Mouse (Mus musculus): Measurements from ENCODE around the gene Gm47996. TPM values are rescaled to one million over a fixed set of nuclear protein-coding genes. Genes with fewer than 3 reads are reported as not detected.
"Not testable (repeated sequence)": the region's sequence is repeated elsewhere in the genome, so short reads cannot be mapped to it uniquely, and the experiment has no call there.

The Gm47996 gene
- polyA plus RNA-seq, 1 experiment, result not detected

GRCm38 (mm10) chr1:151188469-151188868 is 21.5 kb upstream of the Gm47996 start:
- TF ChIP-seq CTCF (IDR thresholded peaks at IDR 0.05; ENCODE audit: insufficient read depth, low read length) (no peak), POLR2A (IDR thresholded peaks at IDR 0.05; ENCODE audit: borderline replicate concordance, extremely low read depth, low read depth, low read length) (no peak)
- DNase-seq, result no peak
- H3K4me1 ChIP-seq (ENCODE audit: control insufficient read depth, insufficient read depth, low read length), result no peaks in the 10 kb centered on the region
- WGBS, result 82% methylated on average over 4 of the region's 4 CpGs
- H3K4me3 ChIP-seq (replicated peaks; ENCODE audit: extremely low read depth, low read depth, low read length), result no peak overlapping the region

GRCm38 (mm10) chr1:151192075-151192474 is 17.9 kb upstream of the Gm47996 start, which contains the start of gene Gm8947:
Gene Gm8947, plus strand, starts transcription at chr1:151192376.
- H3K4me3 ChIP-seq (replicated peaks; ENCODE audit: extremely low read depth, low read depth, low read length); DNase-seq; H3K4me1 ChIP-seq (ENCODE audit: control insufficient read depth, insufficient read depth, low read length): not testable (repeated sequence)
- WGBS, result 80% methylated on average over 1 of the region's 7 CpGs

- H3K4me3 ChIP-seq (replicated peaks; ENCODE audit: extremely low read depth, low read depth, low read length); DNase-seq; H3K4me1 ChIP-seq (ENCODE audit: control insufficient read depth, insufficient read depth, low read length): not testable (repeated sequence)
- WGBS, result 90% methylated on average over 15 of the region's 15 CpGs
These were observed 17.2 kb upstream of the Gm47996 start for GRCm38 (mm10) chr1:151192739-151193138.

- WGBS, result 75% methylated on average over 4 of the region's 4 CpGs
- not testable (repeated sequence) for H3K4me1 ChIP-seq (ENCODE audit: control insufficient read depth, insufficient read depth, low read length); H3K4me3 ChIP-seq (replicated peaks; ENCODE audit: extremely low read depth, low read depth, low read length); DNase-seq
These were observed 13.9 kb upstream of the Gm47996 start for GRCm38 (mm10) chr1:151195986-151196385.

GRCm38 (mm10) chr1:151196690-151197089 is 13.2 kb upstream of the Gm47996 start:
- H3K4me1 ChIP-seq (ENCODE audit: control insufficient read depth, insufficient read depth, low read length); H3K4me3 ChIP-seq (replicated peaks; ENCODE audit: extremely low read depth, low read depth, low read length); DNase-seq: not testable (repeated sequence)
- WGBS, result 84% methylated on average over 3 of the region's 3 CpGs

GRCm38 (mm10) chr1:151198120-151198519 is 11.8 kb upstream of the Gm47996 start, which contains the start of gene Gm47995:
Gene Gm47995, plus strand, starts transcription at chr1:151198448.
- not testable (repeated sequence) for H3K4me3 ChIP-seq (replicated peaks; ENCODE audit: extremely low read depth, low read depth, low read length); H3K4me1 ChIP-seq (ENCODE audit: control insufficient read depth, insufficient read depth, low read length); DNase-seq
- WGBS, result 68% methylated on average over 3 of the region's 4 CpGs

- not testable (repeated sequence) for DNase-seq; H3K4me3 ChIP-seq (replicated peaks; ENCODE audit: extremely low read depth, low read depth, low read length); H3K4me1 ChIP-seq (ENCODE audit: control insufficient read depth, insufficient read depth, low read length)
These were observed 9.3 kb upstream of the Gm47996 start for GRCm38 (mm10) chr1:151200620-151201019.

GRCm38 (mm10) chr1:151202771-151203170 is 7.2 kb upstream of the Gm47996 start:
- 70% methylated on average over 4 of the region's 5 CpGs for WGBS
- not testable (repeated sequence) for DNase-seq; H3K4me1 ChIP-seq (ENCODE audit: control insufficient read depth, insufficient read depth, low read length); H3K4me3 ChIP-seq (replicated peaks; ENCODE audit: extremely low read depth, low read depth, low read length)

- H3K4me1 ChIP-seq (ENCODE audit: control insufficient read depth, insufficient read depth, low read length); DNase-seq; H3K4me3 ChIP-seq (replicated peaks; ENCODE audit: extremely low read depth, low read depth, low read length): not testable (repeated sequence)
- WGBS, result no CpG with 5 or more reads among the region's 6 CpGs
These were observed 6.1 kb upstream of the Gm47996 start, which contains the start of gene 3110040M04Rik for GRCm38 (mm10) chr1:151203818-151204217. Gene 3110040M04Rik, plus strand, starts transcription at chr1:151204121.

GRCm38 (mm10) chr1:151208493-151208892 is 1.4 kb upstream of the Gm47996 start:
- DNase-seq; H3K4me3 ChIP-seq (replicated peaks; ENCODE audit: extremely low read depth, low read depth, low read length); H3K4me1 ChIP-seq (ENCODE audit: control insufficient read depth, insufficient read depth, low read length): not testable (repeated sequence)
- WGBS, result 65% methylated on average over 3 of the region's 5 CpGs

- not testable (repeated sequence) for H3K4me3 ChIP-seq (replicated peaks; ENCODE audit: extremely low read depth, low read depth, low read length); DNase-seq; H3K4me1 ChIP-seq (ENCODE audit: control insufficient read depth, insufficient read depth, low read length)
These were observed 987 bp upstream of the Gm47996 start for GRCm38 (mm10) chr1:151208944-151209343.

- DNase-seq; H3K4me1 ChIP-seq (ENCODE audit: control insufficient read depth, insufficient read depth, low read length); H3K4me3 ChIP-seq (replicated peaks; ENCODE audit: extremely low read depth, low read depth, low read length): not testable (repeated sequence)
- whole genome bisulfite sequencing, result 88% methylated on average over 5 of the region's 5 CpGs
These were observed 1.7 kb downstream of the Gm47996 start for GRCm38 (mm10) chr1:151211666-151212065.
